Mouse (Mus musculus) gastrocnemius, adult 2 months (tissue): ENCODE results near the gene Acvrl1. TPM values are rescaled to one million over a fixed set of nuclear protein-coding genes. Genes with fewer than 3 reads are reported as not detected.
A peak's percentile ranks its signal among the peaks of the same experiment; 100 is the strongest.

ENCODE experiments used
- DNase-seq: peaks from one replicate; pipeline ENCODE4 v3.0.0; 2022
- H3K27ac ChIP-seq: fragments of 200-600 bp; 2 replicates; pipeline ENCODE4 v1.8.1; 2022; ENCODE audit warnings: mild to moderate bottlenecking
- H3K4me3 ChIP-seq: fragments of 200-600 bp; 2 replicates; pipeline ENCODE4 v1.8.1; 2022; ENCODE audit warnings: mild to moderate bottlenecking, moderate library complexity
- CTCF ChIP-seq: fragments of 200-600 bp; IDR thresholded peaks from 2 replicates; pipeline ENCODE4 v1.8.1; 2022; ENCODE audit warnings: antibody characterized with exemption, mild to moderate bottlenecking, moderate library complexity
- intact Hi-C: fragments of 180-260 bp; cut with DNase I; formaldehyde crosslinking; loops from one replicate; pipeline ENCODE4 v1.15.1; 2025
- total RNA-seq, 2 experiments: library from RNA; stranded (reverse); gene quantifications; 2 replicates each; pipeline ENCODE4 v1.2.3; 2021

The Acvrl1 gene
- total RNA-seq, 2 experiments from 2014 or later = 10.2 to 14.5 TPM

GRCm38 (mm10) chr15:101147910-101148273 is 19.6 kb downstream of the Acvrl1 start:
- intact Hi-C loops = loop anchor here (2.0 kb wide), 1 partner anchor 25 kb away; no protein-coding TSS in a partner anchor
- no peak overlapping the region for H3K4me3 ChIP-seq
- no peak for TF ChIP-seq CTCF
- H3K27ac ChIP-seq = peak overlapping the region; percentile 41
- no peak for DNase-seq

GRCm38 (mm10) chr15:101148604-101149003 is 20.3 kb downstream of the Acvrl1 start:
- H3K27ac ChIP-seq = peak overlapping the region; percentile 41
- no peak overlapping the region for H3K4me3 ChIP-seq
- intact Hi-C loops = no loop called here
- no peak for TF ChIP-seq CTCF
- DNase-seq = no peak

GRCm38 (mm10) chr15:101151409-101152261 is 23.3 kb downstream of the Acvrl1 start:
- Histone ChIP-seq H3K27ac (no peak overlapping the region), H3K4me3 (no peak overlapping the region)
- no peak for DNase-seq
- TF ChIP-seq CTCF = no peak
- intact Hi-C loops = no loop called here

GRCm38 (mm10) chr15:101154700-101155616 is 26.6 kb downstream of the Acvrl1 start:
- H3K4me3 ChIP-seq = no peak overlapping the region
- no peak overlapping the region for H3K27ac ChIP-seq
- no peak for DNase-seq
- intact Hi-C loops = no loop called here
- TF ChIP-seq CTCF = no peak

- intact Hi-C loops = no loop called here
- DNase-seq = no peak
- no peak overlapping the region for H3K27ac ChIP-seq
- TF ChIP-seq CTCF = no peak
- H3K4me3 ChIP-seq = no peak overlapping the region
Observed at GRCm38 (mm10) chr15:101160128-101160527, 31.8 kb downstream of the Acvrl1 start.

- TF ChIP-seq CTCF = no peak
- H3K27ac ChIP-seq = no peak overlapping the region
- no peak overlapping the region for H3K4me3 ChIP-seq
- DNase-seq = no peak
- intact Hi-C loops = no loop called here
Observed at GRCm38 (mm10) chr15:101160591-101160990, 32.3 kb downstream of the Acvrl1 start.

GRCm38 (mm10) chr15:101161534-101161933 is 33.2 kb downstream of the Acvrl1 start:
- Histone ChIP-seq H3K4me3 (no peak overlapping the region), H3K27ac (no peak overlapping the region)
- intact Hi-C loops = no loop called here
- TF ChIP-seq CTCF = no peak
- DNase-seq = no peak

GRCm38 (mm10) chr15:101163056-101163458 is 34.7 kb downstream of the Acvrl1 start:
- intact Hi-C loops = no loop called here
- DNase-seq = no peak
- H3K27ac ChIP-seq = no peak overlapping the region

GRCm38 (mm10) chr15:101163854-101164253 is 35.5 kb downstream of the Acvrl1 start:
- Histone ChIP-seq H3K4me3 (no peak overlapping the region), H3K27ac (no peak overlapping the region)
- intact Hi-C loops = no loop called here
- DNase-seq = no peak
- no peak for TF ChIP-seq CTCF

More at GRCm38 (mm10) chr15:101163056-101163458, 34.7 kb downstream of the Acvrl1 start:
- H3K4me3 ChIP-seq = no peak overlapping the region
- TF ChIP-seq CTCF = no peak

GRCm38 (mm10) chr15:101164291-101164690 is 36.0 kb downstream of the Acvrl1 start:
- H3K27ac ChIP-seq = no peak overlapping the region
- no peak for DNase-seq
- H3K4me3 ChIP-seq = no peak overlapping the region
- intact Hi-C loops = no loop called here
- no peak for TF ChIP-seq CTCF

GRCm38 (mm10) chr15:101165658-101166437 is 37.5 kb downstream of the Acvrl1 start:
- Histone ChIP-seq H3K27ac (no peak overlapping the region), H3K4me3 (no peak overlapping the region)
- TF ChIP-seq CTCF = no peak
- no peak for DNase-seq
- intact Hi-C loops = no loop called here

- Histone ChIP-seq H3K4me3 (no peak overlapping the region), H3K27ac (no peak overlapping the region)
- no peak for DNase-seq
- no peak for TF ChIP-seq CTCF
- intact Hi-C loops = no loop called here
Observed at GRCm38 (mm10) chr15:101167553-101167952, 39.2 kb downstream of the Acvrl1 start.
